Mouse (Mus musculus) hematopoietic multipotent progenitor cell, adult 10-12 weeks (in vitro differentiated cells): Measurements from ENCODE around the gene Hmgb2. TPM values are rescaled to one million over a fixed set of nuclear protein-coding genes. Genes with fewer than 3 reads are reported as not detected.

ENCODE experiments used
- polyA plus RNA-seq: library from polyadenylated mRNA; stranded (reverse); fragments of >175 nt; gene quantifications from 2 replicates; pipeline ENCODE4 v1.2.3, GENCODE M21; 2012; ENCODE audit warnings: low replicate concordance

Gene Hmgb2
- polyA plus RNA-seq: 47.0 and 57.3 TPM in 2 replicates

DNA sequence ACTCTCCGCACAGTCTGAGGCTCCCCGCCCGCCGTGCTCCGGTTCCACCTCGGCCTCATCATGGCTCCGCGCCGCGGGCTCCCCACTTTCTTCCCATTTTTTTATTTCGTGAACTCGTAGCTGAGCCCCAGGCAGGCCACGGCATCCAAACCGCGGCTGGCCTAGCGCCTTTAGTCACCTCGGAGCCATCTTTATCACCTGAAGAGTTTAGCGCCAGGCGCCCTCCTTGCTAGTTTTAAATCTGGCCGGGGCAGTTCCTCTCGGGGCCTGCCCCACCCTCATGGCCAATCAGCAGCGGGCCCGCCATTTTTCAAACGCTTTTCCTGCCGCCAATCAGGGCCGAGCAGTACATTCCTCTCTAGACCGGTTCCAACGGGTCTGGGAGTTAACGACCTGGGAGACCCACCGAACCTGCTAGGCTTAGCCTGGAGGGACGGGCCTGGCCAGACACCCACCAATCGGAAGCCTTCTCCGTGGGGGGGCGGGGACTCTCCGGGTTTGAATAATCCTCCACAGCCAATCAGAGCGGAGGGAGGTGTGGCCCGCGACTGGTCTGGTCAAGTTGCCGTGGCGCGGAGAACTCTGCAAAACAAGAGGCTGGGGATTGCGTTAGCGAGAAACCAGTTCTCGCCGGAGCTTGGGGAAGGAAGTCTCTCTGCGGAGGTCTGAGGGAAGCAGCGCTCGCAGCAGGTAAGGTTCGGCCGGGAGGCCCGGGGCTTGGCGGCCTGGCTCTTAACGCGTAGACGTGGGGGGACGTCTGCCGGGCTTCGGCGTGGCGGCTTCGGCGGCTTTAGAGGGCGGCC, at the start of gene Hmgb2:
TSS of gene Hmgb2 (plus strand) at position 592 of the 803 bp plus-strand sequence.

DNA sequence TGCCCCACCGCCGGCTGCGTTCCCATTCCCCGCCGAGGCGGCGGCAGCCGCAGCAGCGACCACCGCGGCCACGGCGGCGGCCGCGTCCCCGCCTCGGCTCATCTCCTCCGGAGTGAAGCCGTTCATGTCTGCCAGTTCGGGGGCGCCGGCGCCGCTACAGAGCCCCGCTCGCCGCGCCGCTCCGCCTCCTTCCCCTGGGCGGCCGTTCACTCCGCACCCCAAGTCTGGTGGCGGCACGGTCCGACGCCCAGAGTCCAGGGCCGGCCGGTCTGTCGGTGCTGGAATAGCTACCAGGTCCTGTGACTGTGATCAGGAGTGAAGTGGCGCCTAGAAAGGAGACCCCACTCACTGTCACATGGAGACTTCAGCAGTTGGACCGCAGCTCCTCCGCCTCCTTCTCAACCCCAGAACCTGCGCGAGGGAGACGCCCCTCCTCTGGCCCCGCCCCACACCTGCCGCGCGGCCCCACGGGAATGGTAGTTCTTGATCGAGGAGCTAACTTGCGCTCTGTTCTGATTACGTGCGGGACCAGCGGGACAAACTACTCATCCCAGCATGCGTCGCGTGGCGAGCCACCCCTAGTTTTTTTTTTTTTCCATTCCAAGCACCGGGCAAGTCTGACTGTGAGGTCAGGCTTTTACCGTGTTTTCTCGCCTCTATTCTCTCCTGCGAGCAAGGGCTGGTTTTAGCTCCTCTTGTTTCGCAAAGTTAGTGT, 24.1 kb upstream of the Hmgb2 start, which contains the start of gene Sap30:
TSS of gene Sap30 (minus strand) at position 420 of the 715 bp plus-strand sequence.

Other genes starting within 250 kb of the Hmgb2 start
- not detected in 2 replicates for gene Hand2, start 190.9 kb upstream of the Hmgb2 start, polyA plus RNA-seq
- 0.36 TPM in 1 of 2 replicates, not detected in the other for gene Scrg1, start 56.0 kb upstream of the Hmgb2 start, polyA plus RNA-seq
- 10.7 and 22.4 TPM in 2 replicates for gene Sap30, start 24.0 kb upstream of the Hmgb2 start, polyA plus RNA-seq
- 2.7 and 3.0 TPM in 2 replicates for gene Galnt7, start 141.1 kb downstream of the Hmgb2 start, polyA plus RNA-seq